Mouse (Mus musculus) embryonic fibroblast, embryonic 13.5 days (primary cell): ENCODE results near the gene Cltc.

Experiments
- CTCF ChIP-seq: IDR thresholded peaks from 2 replicates; pipeline ENCODE4 v1.5.1; 2011; ENCODE audit warnings: mild to moderate bottlenecking, control low read depth, low read length, moderate library complexity, borderline replicate concordance; ENCODE audit not compliant: insufficient read depth
- POLR2A ChIP-seq: IDR thresholded peaks from 2 replicates; pipeline ENCODE4 v1.6.1; 2011; ENCODE audit warnings: low read depth, mild to moderate bottlenecking, control low read depth, low read length, moderate library complexity

DNA sequence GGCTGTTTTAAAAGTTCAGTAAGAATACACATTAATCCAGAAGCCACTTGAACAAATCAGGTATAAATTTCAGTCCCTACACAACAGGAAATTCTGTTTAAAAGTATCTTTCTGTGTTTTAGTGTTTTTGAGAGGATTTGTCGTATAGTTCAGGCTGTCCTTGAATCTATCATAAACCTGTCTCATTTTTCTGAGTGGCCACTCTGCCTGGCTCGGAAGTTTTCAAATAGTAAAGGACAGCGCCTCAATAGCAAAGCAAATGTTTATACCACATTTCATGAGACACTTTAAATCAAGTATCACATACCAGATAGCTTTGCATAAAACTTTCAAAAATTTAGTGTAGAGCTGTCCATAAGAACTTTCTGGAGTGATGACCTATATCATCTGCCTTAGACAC lies 39.0 kb downstream of the Cltc start:
- TF ChIP-seq CTCF (no peak), POLR2A (no peak)
